Mouse (Mus musculus): Measurements from ENCODE around the gene Kif3a.

Gene Kif3a

DNA sequence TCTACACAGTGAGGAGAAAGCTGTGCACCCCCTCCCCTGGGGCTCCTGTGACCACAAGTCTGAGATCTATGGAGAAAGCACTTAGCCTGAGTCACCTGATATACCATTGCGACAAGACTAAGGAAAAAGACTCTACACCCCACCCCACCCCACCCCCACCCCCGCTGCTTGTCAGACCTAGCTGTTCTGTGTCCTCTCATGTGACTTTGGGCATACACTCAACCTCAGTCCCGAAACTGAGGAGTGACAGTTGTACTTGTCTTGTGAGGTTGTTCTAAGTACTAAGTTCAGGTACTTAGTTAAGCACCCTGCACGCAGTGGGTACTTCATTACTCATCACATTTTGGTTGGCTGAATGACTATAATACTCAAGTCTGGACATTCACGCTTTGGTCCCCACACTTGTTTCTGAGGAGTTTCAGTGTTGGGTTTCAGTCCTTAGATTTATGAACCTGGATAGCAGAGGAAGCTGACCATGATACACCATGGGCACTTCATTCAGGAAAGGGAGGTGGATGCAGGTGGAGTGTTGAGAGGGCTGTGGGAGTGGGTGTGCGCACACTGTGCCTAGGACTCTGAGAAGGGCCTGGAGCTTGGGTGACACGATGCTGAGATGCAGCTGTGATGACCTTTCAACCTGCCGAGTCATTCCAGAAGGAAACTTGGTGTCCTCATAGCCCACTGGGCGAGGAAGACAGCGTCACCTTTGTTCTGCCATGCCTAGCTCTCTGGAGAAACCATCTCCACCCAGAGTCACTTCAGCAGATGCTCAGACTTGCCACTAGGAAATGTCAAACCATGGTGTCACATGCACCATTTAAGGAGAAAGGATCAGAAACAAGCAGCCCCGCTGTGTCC lies 54.6 kb downstream of the Kif3a start:
- H3K4me1 ChIP-seq (replicated peaks; ENCODE audit: low read depth, low read length) = peaks cover 6% of the 10 kb centered on the region
- no peak for TF ChIP-seq NANOG (IDR thresholded peaks at IDR 0.05; ENCODE audit: borderline replicate concordance, low read length)
- peaks cover 18% of the 10 kb centered on the region; the same call in 1 of the 2 replicates for H3K27me3 ChIP-seq (ENCODE audit: insufficient read depth, low read length)
- H3K36me3 ChIP-seq (ENCODE audit: insufficient read depth, low read length) = no peaks in the 10 kb centered on the region
- H3K9me3 ChIP-seq (ENCODE audit: low read length) = peaks cover 4% of the 10 kb centered on the region; the same call in 1 of the 2 replicates
- H3K4me3 ChIP-seq (replicated peaks; ENCODE audit: low read length) = no peak overlapping the region

DNA sequence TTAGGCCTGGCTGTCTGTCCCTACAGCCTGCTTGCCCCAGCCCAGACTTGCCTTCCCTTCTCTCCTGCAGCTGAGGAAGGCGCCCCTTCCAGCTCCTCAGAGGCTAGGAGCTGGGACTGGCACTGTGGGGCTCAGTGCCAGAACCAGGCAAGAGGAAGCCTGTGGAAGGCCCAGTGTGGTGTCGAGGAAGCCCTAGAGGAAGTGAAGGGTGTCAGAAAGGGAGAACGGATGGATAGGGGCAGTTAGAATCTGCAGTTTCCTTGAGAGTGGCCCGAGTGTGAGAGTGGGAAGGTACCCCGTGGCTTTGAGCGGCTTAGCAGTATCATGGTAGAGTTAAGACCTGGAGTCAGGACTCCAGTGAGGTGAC lies 55.2 kb downstream of the Kif3a start:
- H3K4me3 ChIP-seq (replicated peaks; ENCODE audit: low read length) = no peak overlapping the region
- H3K9me3 ChIP-seq (ENCODE audit: low read length) = peaks cover 4% of the 10 kb centered on the region; the same call in 1 of the 2 replicates
- no peaks in the 10 kb centered on the region for H3K36me3 ChIP-seq (ENCODE audit: insufficient read depth, low read length)
- peaks cover 18% of the 10 kb centered on the region for H3K27me3 ChIP-seq (ENCODE audit: insufficient read depth, low read length)
- H3K4me1 ChIP-seq (replicated peaks; ENCODE audit: low read depth, low read length) = peaks cover 6% of the 10 kb centered on the region
- TF ChIP-seq POU5F1 (IDR thresholded peaks at IDR 0.05; ENCODE audit: borderline replicate concordance, low read length) (no peak), NANOG (IDR thresholded peaks at IDR 0.05; ENCODE audit: borderline replicate concordance, low read length) (no peak), CTCF (conservative IDR thresholded peaks at IDR 0.05; ENCODE audit: low read length) (no peak)

DNA sequence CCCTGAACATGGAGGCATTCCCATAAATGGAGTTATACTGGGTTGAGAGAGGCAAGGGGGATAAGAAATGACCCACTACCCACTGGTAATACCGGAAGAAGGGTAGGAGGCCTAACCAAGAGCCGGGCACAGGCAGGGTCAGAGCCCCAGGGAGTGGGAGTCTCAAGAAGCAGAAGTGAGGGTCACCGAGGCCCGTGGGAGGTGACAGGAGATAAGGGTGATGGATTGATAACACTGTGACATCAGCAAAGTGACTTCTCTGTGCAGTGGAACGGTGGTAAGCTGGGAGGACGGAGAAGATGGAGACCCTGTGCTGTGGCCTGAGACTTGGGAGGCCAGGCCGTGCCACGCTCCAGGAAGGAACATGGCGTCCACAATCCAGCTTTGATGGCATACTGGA lies 56.4 kb downstream of the Kif3a start:
- Histone ChIP-seq H3K4me3 (replicated peaks; ENCODE audit: low read length) (no peak overlapping the region), H3K27me3 (ENCODE audit: insufficient read depth, low read length) (peaks cover 14% of the 10 kb centered on the region), H3K9me3 (ENCODE audit: low read length) (peaks cover 4% of the 10 kb centered on the region; the same call in 1 of the 2 replicates), H3K36me3 (ENCODE audit: insufficient read depth, low read length) (no peaks in the 10 kb centered on the region), H3K4me1 (replicated peaks; ENCODE audit: low read depth, low read length) (peaks cover 6% of the 10 kb centered on the region)
- TF ChIP-seq NANOG (IDR thresholded peaks at IDR 0.05; ENCODE audit: borderline replicate concordance, low read length) (no peak), CTCF (conservative IDR thresholded peaks at IDR 0.05; ENCODE audit: low read length) (no peak), POU5F1 (IDR thresholded peaks at IDR 0.05; ENCODE audit: borderline replicate concordance, low read length) (no peak)

DNA sequence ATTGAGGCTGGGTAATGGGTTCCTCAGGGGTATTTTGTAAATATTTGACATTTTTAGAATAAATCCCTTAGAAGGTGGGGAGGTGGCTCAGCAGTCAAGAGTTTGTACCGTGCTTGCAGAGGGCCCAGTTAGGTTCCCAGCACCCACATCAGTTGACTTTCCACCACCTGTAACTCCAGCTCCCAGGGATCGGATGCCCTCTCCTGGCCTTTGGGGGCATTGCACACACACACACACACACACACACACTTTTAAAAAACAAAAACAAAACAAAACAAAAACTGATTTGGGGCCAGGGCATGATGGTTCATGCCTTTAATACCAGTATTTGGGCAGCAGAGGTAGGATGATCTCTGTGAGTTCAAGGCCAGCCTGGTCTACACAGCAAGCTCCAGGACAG lies 56.9 kb downstream of the Kif3a start:
- H3K4me3 ChIP-seq (replicated peaks; ENCODE audit: low read length) = no peak overlapping the region
- H3K27me3 ChIP-seq (ENCODE audit: insufficient read depth, low read length) = peaks cover 9% of the 10 kb centered on the region
- peaks cover 4% of the 10 kb centered on the region; the same call in 1 of the 2 replicates for H3K9me3 ChIP-seq (ENCODE audit: low read length)
- TF ChIP-seq POU5F1 (IDR thresholded peaks at IDR 0.05; ENCODE audit: borderline replicate concordance, low read length) (no peak), CTCF (conservative IDR thresholded peaks at IDR 0.05; ENCODE audit: low read length) (peak; percentile 50)
- peaks cover 6% of the 10 kb centered on the region for H3K4me1 ChIP-seq (replicated peaks; ENCODE audit: low read depth, low read length)
- no peaks in the 10 kb centered on the region for H3K36me3 ChIP-seq (ENCODE audit: insufficient read depth, low read length)

DNA sequence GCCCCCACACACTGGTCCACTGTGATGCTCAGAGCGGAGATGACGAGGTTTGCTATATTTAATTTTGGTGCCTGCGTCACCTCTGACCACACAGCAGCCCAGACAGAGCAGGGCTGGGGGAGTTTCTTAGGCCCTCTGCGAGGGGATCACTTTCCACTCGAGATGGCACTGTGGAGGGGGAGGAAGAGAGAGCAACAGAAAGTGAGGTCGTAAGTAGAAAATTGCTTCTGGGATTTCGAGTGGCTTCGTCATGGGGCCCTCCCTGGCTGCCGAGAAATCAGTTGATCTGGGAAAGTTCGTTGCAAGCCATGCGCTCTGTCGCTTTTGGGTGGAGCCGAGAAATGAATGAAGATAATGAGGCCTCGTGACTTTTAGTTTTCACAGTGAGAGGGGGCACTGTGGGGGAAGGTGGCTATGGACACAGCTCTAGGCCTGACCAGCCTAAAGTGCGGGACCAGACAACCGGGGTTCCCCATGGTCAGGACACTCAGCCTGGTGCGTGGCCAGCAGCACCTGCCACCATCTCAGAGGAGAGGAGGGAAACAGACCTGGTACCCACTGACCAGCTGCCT lies 59.7 kb downstream of the Kif3a start:
- Histone ChIP-seq H3K9me3 (ENCODE audit: low read length) (peaks cover 4% of the 10 kb centered on the region; the same call in 1 of the 2 replicates), H3K4me1 (replicated peaks; ENCODE audit: low read depth, low read length) (peaks cover 1% of the 10 kb centered on the region; the same call in 1 of the 2 replicates)
- TF ChIP-seq NANOG (IDR thresholded peaks at IDR 0.05; ENCODE audit: borderline replicate concordance, low read length) = no peak
- TF ChIP-seq CTCF (conservative IDR thresholded peaks at IDR 0.05; ENCODE audit: low read length) = no peak
- no peak for TF ChIP-seq POU5F1 (IDR thresholded peaks at IDR 0.05; ENCODE audit: borderline replicate concordance, low read length)

DNA sequence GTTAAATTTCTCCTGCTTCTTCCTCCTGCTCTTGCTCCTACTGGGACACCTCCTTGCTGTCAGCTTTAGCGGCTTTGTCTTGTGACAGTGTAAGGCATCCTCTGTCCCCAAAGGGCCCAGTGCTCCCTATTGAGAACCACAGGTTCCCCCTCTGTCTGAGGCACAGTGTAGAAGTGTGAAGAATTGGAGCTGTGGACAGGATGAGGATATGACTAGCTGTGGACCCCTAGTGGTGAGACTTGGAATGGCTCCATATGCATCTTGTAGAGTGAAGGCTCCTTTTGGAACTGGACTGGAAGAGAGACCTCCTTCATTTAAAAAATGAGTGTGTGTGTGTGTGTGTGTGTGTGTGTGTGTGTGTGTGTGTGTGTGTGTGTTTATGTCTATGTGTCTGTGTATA lies 60.7 kb downstream of the Kif3a start:
- H3K27me3 ChIP-seq (ENCODE audit: insufficient read depth, low read length) = peaks cover 3% of the 10 kb centered on the region
- no peak overlapping the region for H3K4me3 ChIP-seq (replicated peaks; ENCODE audit: low read length)

More for the DNA sequence above, 59.7 kb downstream of the Kif3a start:
- no peaks in the 10 kb centered on the region for H3K36me3 ChIP-seq (ENCODE audit: insufficient read depth, low read length)
- H3K27me3 ChIP-seq (ENCODE audit: insufficient read depth, low read length) = peaks cover 3% of the 10 kb centered on the region
- H3K4me3 ChIP-seq (replicated peaks; ENCODE audit: low read length) = no peak overlapping the region

DNA sequence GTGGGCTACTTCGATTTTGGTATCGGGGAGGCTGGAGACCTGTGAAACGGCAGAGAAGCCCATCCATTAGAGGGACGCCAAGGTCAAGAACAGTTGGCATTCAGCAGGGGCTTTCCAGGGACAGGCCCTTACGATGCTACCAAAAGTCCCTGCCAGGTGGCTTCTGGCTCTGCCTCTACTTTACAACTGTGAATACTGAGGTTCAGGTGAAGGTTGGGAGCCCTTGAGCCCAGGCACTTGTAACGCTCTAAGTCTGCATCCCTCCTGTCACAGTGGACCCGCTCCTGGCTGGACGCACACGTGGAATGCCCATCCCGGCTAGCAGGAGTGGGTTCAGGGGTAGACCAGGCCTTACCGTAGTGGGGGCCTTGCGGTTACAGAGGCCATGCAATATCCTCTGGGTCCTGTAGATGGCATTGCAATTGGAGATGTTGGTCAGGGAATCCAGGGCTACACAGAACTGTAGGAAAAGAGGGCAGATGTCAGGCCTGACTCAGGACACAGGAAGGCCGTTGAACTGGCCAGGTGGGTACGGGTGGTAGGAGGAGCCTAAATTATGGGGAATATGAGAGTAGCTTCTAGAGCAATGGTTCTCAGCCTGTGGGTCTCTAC lies 65.0 kb downstream of the Kif3a start:
- Histone ChIP-seq H3K4me1 (replicated peaks; ENCODE audit: low read depth, low read length) (peaks cover 23% of the 10 kb centered on the region), H3K36me3 (ENCODE audit: insufficient read depth, low read length) (no peaks in the 10 kb centered on the region), H3K4me3 (replicated peaks; ENCODE audit: low read length) (no peak overlapping the region), H3K27me3 (ENCODE audit: insufficient read depth, low read length) (peaks cover 40% of the 10 kb centered on the region), H3K9me3 (ENCODE audit: low read length) (no peaks in the 10 kb centered on the region)
- TF ChIP-seq CTCF (conservative IDR thresholded peaks at IDR 0.05; ENCODE audit: low read length) = peak; percentile 74
- TF ChIP-seq POU5F1 (IDR thresholded peaks at IDR 0.05; ENCODE audit: borderline replicate concordance, low read length) = no peak

More for the DNA sequence above, 60.7 kb downstream of the Kif3a start:
- Histone ChIP-seq H3K4me1 (replicated peaks; ENCODE audit: low read depth, low read length) (peaks cover 5% of the 10 kb centered on the region; the same call in 1 of the 2 replicates), H3K36me3 (ENCODE audit: insufficient read depth, low read length) (no peaks in the 10 kb centered on the region), H3K9me3 (ENCODE audit: low read length) (peaks cover 4% of the 10 kb centered on the region; the same call in 1 of the 2 replicates)
- TF ChIP-seq NANOG (IDR thresholded peaks at IDR 0.05; ENCODE audit: borderline replicate concordance, low read length) (no peak), CTCF (conservative IDR thresholded peaks at IDR 0.05; ENCODE audit: low read length) (peak; percentile 84), POU5F1 (IDR thresholded peaks at IDR 0.05; ENCODE audit: borderline replicate concordance, low read length) (no peak)

DNA sequence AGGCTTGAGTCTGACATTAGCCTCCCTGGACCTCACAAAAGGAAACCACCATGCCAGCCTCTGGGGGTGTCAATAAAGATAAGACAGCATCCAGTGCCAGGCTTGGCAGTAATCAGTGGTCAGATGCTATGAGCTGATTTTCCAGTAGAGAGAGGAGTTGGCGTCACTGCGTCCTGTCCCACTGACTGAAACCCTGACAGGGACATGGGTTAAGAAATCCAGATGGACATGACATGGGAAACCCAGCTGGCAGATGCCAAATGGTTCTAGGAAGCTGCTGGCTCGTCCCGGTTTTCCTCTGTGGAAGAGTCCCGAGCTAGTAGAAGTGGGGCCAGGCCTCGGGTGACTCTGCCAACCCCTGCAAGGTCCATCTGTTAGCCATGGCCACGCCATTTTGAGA lies 66.5 kb downstream of the Kif3a start:
- Histone ChIP-seq H3K4me1 (replicated peaks; ENCODE audit: low read depth, low read length) (peaks cover 30% of the 10 kb centered on the region), H3K4me3 (replicated peaks; ENCODE audit: low read length) (no peak overlapping the region), H3K9me3 (ENCODE audit: low read length) (no peaks in the 10 kb centered on the region), H3K36me3 (ENCODE audit: insufficient read depth, low read length) (no peaks in the 10 kb centered on the region), H3K27me3 (ENCODE audit: insufficient read depth, low read length) (peaks cover 49% of the 10 kb centered on the region)
- TF ChIP-seq CTCF (conservative IDR thresholded peaks at IDR 0.05; ENCODE audit: low read length) = no peak
- no peak for TF ChIP-seq POU5F1 (IDR thresholded peaks at IDR 0.05; ENCODE audit: borderline replicate concordance, low read length)
- TF ChIP-seq NANOG (IDR thresholded peaks at IDR 0.05; ENCODE audit: borderline replicate concordance, low read length) = no peak

Measured in E14TG2a.4 (cell line).